Mouse (Mus musculus): Measurements from ENCODE around the gene Tmem163.

- no peak for TF ChIP-seq CTCF (IDR thresholded peaks at IDR 0.05; ENCODE audit: control insufficient read depth, insufficient read depth, low read length)
- no peak for TF ChIP-seq POLR2A (IDR thresholded peaks at IDR 0.05; ENCODE audit: borderline replicate concordance, control insufficient read depth, low read depth, low read length)
These were observed 238.3 kb downstream of the Tmem163 start for GRCm38 (mm10) chr1:127441007-127441406.
